Mouse (Mus musculus) ovary, postnatal 10 days (tissue): ENCODE measurements around the gene Rpl15.
"Not testable (repeated sequence)": the region's sequence is repeated elsewhere in the genome, so short reads cannot be mapped to it uniquely, and the experiment has no call there.

ENCODE experiments used
- DNase-seq: peaks from one replicate; pipeline ENCODE4 v3.0.0; 2022; ENCODE audit warnings: low spot score

The Rpl15 gene

GRCm38 (mm10) chr14:18270529-18271441 lies at the start of gene Rpl15, which contains the start of gene Nkiras1:
TSS of gene Rpl15 (minus strand) at chr14:18271391.
TSS of gene Nkiras1 (plus strand) at chr14:18271136.
- peak; percentile 90 for DNase-seq

- no peak for DNase-seq
These were observed 46.5 kb upstream of the Rpl15 start for GRCm38 (mm10) chr14:18317457-18318411.

GRCm38 (mm10) chr14:18304165-18304564 lies 33.0 kb upstream of the Rpl15 start:
- no peak for DNase-seq

- no peak for DNase-seq
These were observed 32.1 kb upstream of the Rpl15 start for GRCm38 (mm10) chr14:18303262-18303661.

GRCm38 (mm10) chr14:18302750-18303149 lies 31.6 kb upstream of the Rpl15 start:
- DNase-seq, result no peak

GRCm38 (mm10) chr14:18301591-18301990 lies 30.4 kb upstream of the Rpl15 start:
- DNase-seq, result no peak

GRCm38 (mm10) chr14:18300676-18301075 lies 29.5 kb upstream of the Rpl15 start:
- no peak for DNase-seq

- no peak for DNase-seq
These were observed 27.7 kb upstream of the Rpl15 start for GRCm38 (mm10) chr14:18298874-18299273.

- DNase-seq, result no peak
These were observed 26.2 kb upstream of the Rpl15 start for GRCm38 (mm10) chr14:18297441-18297840.

- no peak for DNase-seq
These were observed 21.4 kb upstream of the Rpl15 start for GRCm38 (mm10) chr14:18292578-18292977.

- DNase-seq, result no peak
These were observed 20.9 kb upstream of the Rpl15 start for GRCm38 (mm10) chr14:18292111-18292510.

- no peak for DNase-seq
These were observed 16.2 kb upstream of the Rpl15 start for GRCm38 (mm10) chr14:18287391-18287790.

- DNase-seq, result no peak
These were observed 15.2 kb upstream of the Rpl15 start for GRCm38 (mm10) chr14:18286441-18286840.

GRCm38 (mm10) chr14:18285476-18285875 lies 14.3 kb upstream of the Rpl15 start:
- no peak for DNase-seq

GRCm38 (mm10) chr14:18284581-18284980 lies 13.4 kb upstream of the Rpl15 start:
- no peak for DNase-seq

GRCm38 (mm10) chr14:18280375-18280774 lies 9.2 kb upstream of the Rpl15 start:
- DNase-seq, result no peak

- no peak for DNase-seq
These were observed 3.3 kb upstream of the Rpl15 start for GRCm38 (mm10) chr14:18274526-18274925.

- no peak for DNase-seq
These were observed 475 bp upstream of the Rpl15 start for GRCm38 (mm10) chr14:18271666-18272065.

GRCm38 (mm10) chr14:18269947-18270528 lies 1.2 kb downstream of the Rpl15 start:
- DNase-seq, result not testable (repeated sequence)

GRCm38 (mm10) chr14:18263427-18263826 lies 7.8 kb downstream of the Rpl15 start:
- DNase-seq, result no peak

GRCm38 (mm10) chr14:18261203-18261602 lies 10.0 kb downstream of the Rpl15 start:
- DNase-seq, result no peak

- DNase-seq, result no peak
These were observed 28.5 kb downstream of the Rpl15 start for GRCm38 (mm10) chr14:18242638-18243130.
